Mouse (Mus musculus) thymus, adult 2 months (tissue): Measurements from ENCODE around the gene Rpusd4. TPM values are rescaled to one million over a fixed set of nuclear protein-coding genes. Genes with fewer than 3 reads are reported as not detected.

Experiments used
- DNase-seq: peaks from one replicate; pipeline ENCODE4 v3.0.0; 2021
- H3K27ac ChIP-seq: fragments of 200-500 bp; 2 replicates; pipeline ENCODE4 v1.5.1; 2012; ENCODE audit warnings: low read length, control low read depth; ENCODE audit not compliant: control insufficient read depth, insufficient read depth
- H3K27me3 ChIP-seq: fragments of 200-500 bp; 2 replicates; pipeline ENCODE4 v1.6.1; 2012; ENCODE audit warnings: mild to moderate bottlenecking, low read length, moderate library complexity, mixed read lengths; ENCODE audit not compliant: control insufficient read depth, insufficient read depth
- H3K36me3 ChIP-seq: fragments of 200-500 bp; 2 replicates; pipeline ENCODE4 v1.6.1; 2012; ENCODE audit warnings: mild to moderate bottlenecking, low read length, moderate library complexity; ENCODE audit not compliant: control insufficient read depth, insufficient read depth
- H3K4me1 ChIP-seq: fragments of 200-500 bp; replicated peaks from 2 replicates; pipeline ENCODE4 v1.6.1; 2012; ENCODE audit warnings: low read length; ENCODE audit not compliant: control insufficient read depth, insufficient read depth
- H3K4me3 ChIP-seq: fragments of 200-500 bp; 2 replicates; pipeline ENCODE4 v1.5.1; 2012; ENCODE audit warnings: mild to moderate bottlenecking, low read length, control low read depth, moderate library complexity; ENCODE audit not compliant: control insufficient read depth, insufficient read depth
- CTCF ChIP-seq: fragments of 200-500 bp; IDR thresholded peaks from 2 replicates; pipeline ENCODE4 v1.5.1; 2012; ENCODE audit warnings: mild to moderate bottlenecking, control low read depth, low read length, moderate library complexity, borderline replicate concordance; ENCODE audit not compliant: control insufficient read depth, poor library complexity, insufficient read depth; ENCODE audit errors: extremely low read depth
- POLR2A ChIP-seq: fragments of 200-500 bp; IDR thresholded peaks from 2 replicates; pipeline ENCODE4 v1.6.1; 2012; ENCODE audit warnings: mild to moderate bottlenecking, low read length, control low read depth, moderate library complexity; ENCODE audit not compliant: control insufficient read depth, poor library complexity, insufficient read depth; ENCODE audit errors: extremely low read depth
- WGBS: fragments of 180-500 bp; shearing (Covaris S2); methylation state at CpG from one replicate; pipeline ENCODE4 v1.1.7; 2018; 5-methylcytosine and 5-hydroxymethylcytosine counted together
- polyA plus RNA-seq: library from polyadenylated mRNA; depleted of rRNA; stranded (reverse); fragments of >200 nt; gene quantifications from 2 replicates; pipeline ENCODE4 v1.2.3, GENCODE M21; 2012

Gene Rpusd4
- polyA plus RNA-seq, 1 experiment: 23.4 TPM

DNA sequence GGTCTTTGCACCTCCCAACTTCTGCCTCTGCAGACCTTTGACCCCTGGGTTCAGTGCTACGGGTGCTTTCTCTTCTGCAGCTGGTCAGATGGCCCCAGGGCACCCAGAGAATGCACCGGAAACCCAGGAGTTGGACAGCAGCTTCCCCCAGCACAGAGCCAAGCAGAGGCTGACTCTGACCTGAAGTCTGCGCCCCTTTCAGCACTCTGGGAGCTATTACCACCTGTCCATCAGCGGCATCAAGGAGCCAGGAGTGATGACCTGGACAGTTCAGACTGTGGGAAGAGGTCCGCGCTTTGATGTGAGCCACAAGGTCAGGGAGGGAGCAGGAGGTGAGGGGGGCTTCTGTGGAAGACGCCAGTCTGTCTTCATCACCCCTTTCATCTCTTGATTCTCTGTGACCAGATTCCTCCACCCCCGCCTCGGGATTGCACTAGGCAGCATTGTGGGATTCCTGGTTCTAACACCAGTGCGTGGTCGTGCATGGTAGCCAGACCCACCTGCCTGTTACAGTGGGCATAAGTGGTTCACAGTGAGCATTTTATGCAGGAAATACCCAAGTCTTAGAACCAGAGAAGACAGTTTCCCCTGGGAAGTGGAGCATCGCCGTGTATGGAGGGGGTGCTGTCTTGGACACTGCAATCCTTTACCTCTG, 15.9 kb downstream of the Rpusd4 start:
- WGBS: 93% methylated on average over 13 of the region's 13 CpGs
- H3K4me1 ChIP-seq: no peaks in the 10 kb centered on the region
- H3K27me3 ChIP-seq: no peaks in the 10 kb centered on the region
- no peak for DNase-seq
- H3K36me3 ChIP-seq: no peaks in the 10 kb centered on the region
- no peak overlapping the region for H3K27ac ChIP-seq
- TF ChIP-seq CTCF (no peak), POLR2A (no peak)
- no peak overlapping the region for H3K4me3 ChIP-seq

DNA sequence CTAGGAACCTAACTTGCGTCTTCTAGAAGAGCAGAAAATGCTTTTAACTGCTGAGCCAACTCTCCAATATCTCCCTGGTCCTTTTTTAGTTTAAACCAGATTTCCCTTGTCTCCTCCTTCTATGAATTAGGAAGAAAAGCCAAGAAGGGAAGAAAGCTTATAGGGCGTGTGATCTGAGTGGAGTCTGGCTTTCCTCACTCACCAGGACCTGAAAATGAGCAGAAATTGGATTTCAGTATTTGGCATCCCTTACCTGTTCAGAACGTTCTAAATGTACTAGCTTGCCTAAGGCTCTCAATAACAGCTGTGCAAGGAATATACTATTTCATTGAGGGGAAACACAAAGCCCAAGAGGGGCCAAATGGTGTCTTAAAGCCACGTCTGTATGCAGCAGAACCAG, 16.7 kb downstream of the Rpusd4 start:
- no peak for TF ChIP-seq CTCF
- no peak for TF ChIP-seq POLR2A
- Histone ChIP-seq H3K4me1 (no peaks in the 10 kb centered on the region), H3K27ac (no peak overlapping the region), H3K27me3 (no peaks in the 10 kb centered on the region), H3K4me3 (no peak overlapping the region), H3K36me3 (no peaks in the 10 kb centered on the region)
- 90% methylated on average over 4 of the region's 4 CpGs for WGBS
- DNase-seq: no peak

DNA sequence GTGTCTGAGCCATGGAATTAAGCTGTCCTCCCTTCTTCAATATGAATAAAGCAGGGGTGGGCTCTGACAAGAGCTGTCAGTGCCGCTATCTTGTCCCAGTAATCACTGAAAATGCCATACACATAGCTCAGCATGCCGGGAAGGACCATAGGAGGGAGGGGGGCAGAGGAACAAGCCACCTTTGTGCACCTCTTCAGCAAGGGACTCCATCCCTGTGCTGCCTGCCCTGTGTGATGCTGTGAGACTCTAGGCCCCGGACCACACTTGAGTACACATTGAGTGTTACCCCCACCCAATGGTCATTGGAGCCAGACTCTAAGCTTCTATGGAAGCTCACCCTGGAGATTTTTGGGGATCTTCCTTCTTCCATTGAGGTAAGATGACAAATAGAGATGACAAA, 18.7 kb downstream of the Rpusd4 start:
- WGBS: 96% methylated on average over 3 of the region's 3 CpGs
- H3K4me1 ChIP-seq: no peaks in the 10 kb centered on the region
- no peak overlapping the region for H3K4me3 ChIP-seq
- TF ChIP-seq POLR2A (no peak), CTCF (no peak)
- no peak overlapping the region for H3K27ac ChIP-seq
- no peaks in the 10 kb centered on the region for H3K36me3 ChIP-seq
- no peaks in the 10 kb centered on the region for H3K27me3 ChIP-seq
- no peak for DNase-seq

DNA sequence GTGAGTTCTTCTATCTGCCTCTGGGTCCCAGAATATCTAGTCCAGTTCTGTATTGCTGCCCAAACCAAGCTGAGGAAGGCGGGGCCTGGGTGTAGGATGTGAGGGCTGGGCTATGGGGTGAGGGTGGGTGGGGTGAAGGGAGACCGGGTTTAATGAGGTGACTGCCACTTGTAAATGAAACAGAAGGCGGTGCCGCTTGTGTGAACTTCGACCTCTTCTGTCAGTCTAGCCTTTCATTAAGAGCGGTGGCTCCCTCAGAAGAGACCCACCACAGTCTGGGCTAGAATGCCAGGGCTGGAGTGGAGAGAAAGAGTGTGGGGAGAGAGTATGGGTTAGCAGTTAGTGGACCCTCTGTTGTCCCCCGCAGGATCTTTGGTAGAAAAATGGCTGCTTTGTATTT, 22.3 kb downstream of the Rpusd4 start:
- no peak overlapping the region for H3K4me3 ChIP-seq
- H3K4me1 ChIP-seq: no peaks in the 10 kb centered on the region
- no peak for TF ChIP-seq CTCF
- no peak for TF ChIP-seq POLR2A
- no peaks in the 10 kb centered on the region for H3K27me3 ChIP-seq
- H3K36me3 ChIP-seq: no peaks in the 10 kb centered on the region
- 79% methylated on average over 7 of the region's 7 CpGs for WGBS
- no peak for DNase-seq
- H3K27ac ChIP-seq: no peak overlapping the region

DNA sequence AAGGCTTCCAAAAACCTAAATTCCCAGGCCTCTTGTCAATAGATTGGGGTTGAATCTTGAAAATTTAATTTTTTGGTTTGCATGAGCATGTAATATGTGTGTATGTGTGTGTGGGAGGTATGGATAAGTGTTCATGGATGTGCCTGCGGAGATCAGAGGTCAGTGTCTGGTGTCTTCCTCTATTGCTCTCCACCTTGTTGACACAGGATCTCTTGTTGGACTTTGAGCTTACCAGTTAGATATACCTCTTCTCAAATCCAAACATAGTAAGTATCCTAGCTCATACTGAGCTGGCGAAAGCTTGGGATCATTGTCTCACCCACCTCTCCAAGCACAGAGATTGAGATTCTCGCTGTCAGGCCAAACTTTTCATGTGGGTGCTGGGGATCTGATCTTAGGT, 22.8 kb downstream of the Rpusd4 start:
- DNase-seq: no peak
- WGBS: 97% methylated on average over 3 of the region's 3 CpGs
- H3K27ac ChIP-seq: no peak overlapping the region
- no peak for TF ChIP-seq POLR2A
- TF ChIP-seq CTCF: no peak
- H3K4me1 ChIP-seq: no peaks in the 10 kb centered on the region
- H3K27me3 ChIP-seq: no peaks in the 10 kb centered on the region
- H3K4me3 ChIP-seq: no peak overlapping the region
- H3K36me3 ChIP-seq: no peaks in the 10 kb centered on the region

DNA sequence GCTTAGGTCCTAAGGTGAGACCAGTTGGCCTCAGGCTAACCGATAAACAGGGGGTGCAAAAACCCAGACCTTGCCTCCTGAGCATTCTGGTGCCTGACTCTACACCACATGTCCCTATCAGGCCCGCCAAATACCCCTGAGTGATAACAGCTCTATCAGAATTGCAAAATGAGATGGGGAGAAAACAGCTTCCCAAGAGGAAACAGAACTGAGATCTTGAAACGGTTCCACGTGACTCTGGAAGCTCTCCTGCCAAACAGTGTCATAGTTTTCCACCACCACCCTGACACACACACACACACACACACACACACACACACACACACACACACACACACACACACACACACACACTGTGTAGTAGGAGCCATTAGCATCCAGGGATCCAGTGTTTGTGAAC, 23.3 kb downstream of the Rpusd4 start:
- WGBS: 89% methylated on average over 4 of the region's 4 CpGs
- no peak for TF ChIP-seq POLR2A
- TF ChIP-seq CTCF: no peak
- no peak for DNase-seq

DNA sequence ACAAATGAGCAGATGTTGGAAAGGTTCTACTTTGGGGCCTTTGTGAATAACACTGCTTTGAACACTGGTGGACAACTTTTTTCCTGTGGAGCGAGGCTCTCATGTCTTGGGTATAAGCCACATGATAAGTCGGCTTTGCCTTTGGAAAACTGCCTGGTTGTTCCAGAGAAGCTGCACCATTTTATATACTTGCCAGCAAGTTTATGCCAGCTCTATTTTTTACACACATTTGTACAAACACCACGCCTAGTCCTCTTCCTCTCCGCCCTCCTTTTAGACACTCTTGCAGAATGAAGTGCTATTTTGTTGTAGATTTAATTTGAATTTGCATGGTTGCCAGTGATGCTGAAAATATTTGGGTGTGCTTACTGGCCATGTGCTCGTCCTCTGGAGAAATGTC, 25.8 kb downstream of the Rpusd4 start:
- no peak for TF ChIP-seq CTCF
- TF ChIP-seq POLR2A: no peak
- WGBS: 87% methylated on average over 5 of the region's 5 CpGs
- no peak for DNase-seq

More for the DNA sequence above, 23.3 kb downstream of the Rpusd4 start:
- no peak overlapping the region for H3K27ac ChIP-seq
- no peaks in the 10 kb centered on the region for H3K27me3 ChIP-seq
- no peaks in the 10 kb centered on the region for H3K36me3 ChIP-seq
- no peak overlapping the region for H3K4me3 ChIP-seq
- no peaks in the 10 kb centered on the region for H3K4me1 ChIP-seq

More for the DNA sequence above, 25.8 kb downstream of the Rpusd4 start:
- Histone ChIP-seq H3K4me1 (no peaks in the 10 kb centered on the region), H3K36me3 (no peaks in the 10 kb centered on the region), H3K4me3 (no peak overlapping the region), H3K27me3 (no peaks in the 10 kb centered on the region), H3K27ac (no peak overlapping the region)
